Mouse (Mus musculus): ENCODE results near the gene Amn1.
A peak's percentile ranks its signal among the peaks of the same experiment; 100 is the strongest.
"Not testable (repeated sequence)": the region's sequence is repeated elsewhere in the genome, so short reads cannot be mapped to it uniquely, and the experiment has no call there.

Amn1 gene

DNA sequence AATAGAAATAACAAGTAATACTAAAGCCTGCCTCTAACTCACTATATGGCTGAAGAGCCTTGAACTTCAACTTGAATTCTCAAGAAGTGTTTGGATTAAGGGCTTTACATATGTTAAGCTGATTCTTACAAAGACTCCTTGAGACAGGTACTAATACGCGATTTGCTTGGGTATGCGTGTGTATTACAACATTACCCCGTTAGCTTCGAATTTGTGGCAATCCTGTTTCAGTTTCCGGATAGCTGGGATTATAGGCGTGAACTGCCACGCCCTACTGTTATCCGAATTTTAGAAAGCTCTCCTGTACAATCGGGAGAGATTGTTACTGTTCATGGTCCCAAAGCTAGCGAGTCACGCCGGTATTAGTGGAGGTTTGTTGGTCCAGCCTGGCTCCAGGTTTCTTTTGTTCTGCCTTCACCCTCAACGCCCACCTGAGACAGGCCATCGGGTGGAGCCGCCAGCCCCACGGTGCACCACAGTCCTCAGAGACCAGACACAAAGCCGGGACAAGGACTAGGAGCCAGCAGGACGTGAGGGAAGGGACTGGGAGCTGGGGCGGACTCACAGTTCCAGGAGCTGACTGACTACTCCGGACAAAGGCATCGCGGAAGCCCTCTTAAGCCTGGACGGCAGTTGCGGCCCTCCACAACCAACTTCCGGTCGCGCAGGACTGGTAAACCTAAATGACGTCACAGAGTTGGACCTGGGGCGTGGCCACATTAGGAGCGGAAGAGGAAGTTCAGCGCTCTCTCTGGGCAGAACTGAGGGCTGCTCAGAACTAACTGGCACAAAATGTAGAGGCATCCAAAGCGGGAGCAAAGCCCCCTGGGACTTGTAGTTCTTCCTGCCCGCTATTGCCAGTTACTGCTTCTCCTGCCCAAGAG lies at the start of gene Amn1:
Amn1 (minus strand) TSS at position 672 of the 884 bp plus-strand sequence.
- DNase-seq (ENCODE audit: low spot score in 2 of 2): peak; percentile 88 to 90

DNA sequence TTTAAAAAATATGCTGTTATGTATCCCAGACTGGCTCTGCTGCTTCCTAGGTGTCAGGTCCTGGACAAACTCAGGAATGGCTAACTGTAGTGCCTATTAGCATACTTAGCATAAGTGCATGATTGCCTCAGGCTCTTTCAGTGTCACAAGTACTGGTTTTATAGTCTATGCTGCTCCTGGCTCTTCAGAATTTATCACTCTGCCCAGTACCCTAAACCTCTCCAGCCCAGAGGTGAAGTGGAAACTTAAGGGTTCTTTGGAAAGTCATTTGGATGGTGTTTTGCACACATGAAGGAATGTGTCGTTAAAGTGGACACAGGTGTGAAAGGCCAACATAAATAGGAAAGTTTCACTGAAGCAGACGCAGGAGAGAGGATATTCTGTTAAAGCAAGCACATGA lies 48.3 kb upstream of the Amn1 start:
- DNase-seq (ENCODE audit: low spot score in 2 of 2): no peak

GRCm38 (mm10) chr6:149233918-149234317 lies 45.4 kb upstream of the Amn1 start:
- no peak for DNase-seq (ENCODE audit: low spot score in 2 of 2)

- no peak for DNase-seq (ENCODE audit: low spot score in 2 of 2)
These were observed 36.2 kb upstream of the Amn1 start for GRCm38 (mm10) chr6:149224751-149225150.

GRCm38 (mm10) chr6:149221296-149221695 lies 32.8 kb upstream of the Amn1 start:
- DNase-seq (ENCODE audit: low spot score in 2 of 2): no peak

- no peak for DNase-seq (ENCODE audit: low spot score in 2 of 2)
These were observed 10.1 kb upstream of the Amn1 start for GRCm38 (mm10) chr6:149198572-149198971.

DNA sequence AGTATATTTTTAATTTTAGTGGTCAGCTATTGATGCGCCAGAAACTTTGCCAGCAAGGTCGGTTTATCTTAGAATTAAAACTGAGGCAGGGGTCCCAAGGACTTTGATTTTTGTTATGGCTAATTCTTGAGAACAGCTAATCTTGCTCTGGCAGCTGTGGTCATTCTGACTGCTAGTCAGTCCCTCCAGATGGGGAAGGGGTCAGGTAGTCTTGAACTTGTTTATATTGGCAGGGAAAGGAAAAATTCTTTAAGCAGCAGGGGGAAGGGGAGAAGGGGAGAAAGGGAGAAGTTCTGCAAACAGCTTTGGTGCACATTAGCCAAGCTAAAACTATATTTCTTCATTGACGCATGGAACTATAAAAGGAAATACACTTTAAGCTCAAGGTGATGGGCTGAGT lies 8.6 kb upstream of the Amn1 start:
- DNase-seq (ENCODE audit: low spot score in 2 of 2): no peak

DNA sequence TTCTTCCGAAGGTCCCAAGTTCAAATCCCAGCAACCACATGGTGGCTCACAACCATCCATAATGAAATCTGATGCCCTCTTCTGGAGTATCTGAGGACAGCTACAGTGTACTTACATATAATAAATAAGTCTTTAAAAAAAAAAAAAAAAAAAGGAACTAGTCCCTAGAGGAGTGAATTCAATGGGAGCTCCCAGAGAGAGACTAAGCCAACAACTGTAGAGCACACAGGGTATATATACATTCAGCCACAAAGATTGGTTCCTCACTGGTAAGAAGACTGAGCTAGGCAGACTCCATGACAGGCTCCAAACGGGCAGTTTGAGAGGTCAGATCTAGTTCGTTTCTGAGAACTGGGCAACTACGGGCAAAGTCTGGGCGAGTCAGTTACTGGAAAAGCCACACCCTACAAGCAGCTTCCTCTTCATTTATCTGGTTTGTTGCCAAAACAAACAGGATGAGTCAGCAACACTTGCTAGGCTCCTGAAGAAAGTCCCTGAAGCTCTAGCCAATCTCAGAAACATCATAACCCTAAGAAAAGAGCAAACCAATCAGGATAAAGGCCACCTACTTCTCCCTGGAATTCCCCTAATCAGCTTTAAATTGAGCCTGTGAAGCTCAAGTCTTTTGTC lies 4.9 kb upstream of the Amn1 start:
- peak in 1 of 2 experiments; percentile 36 for DNase-seq (ENCODE audit: low spot score in 2 of 2)

DNA sequence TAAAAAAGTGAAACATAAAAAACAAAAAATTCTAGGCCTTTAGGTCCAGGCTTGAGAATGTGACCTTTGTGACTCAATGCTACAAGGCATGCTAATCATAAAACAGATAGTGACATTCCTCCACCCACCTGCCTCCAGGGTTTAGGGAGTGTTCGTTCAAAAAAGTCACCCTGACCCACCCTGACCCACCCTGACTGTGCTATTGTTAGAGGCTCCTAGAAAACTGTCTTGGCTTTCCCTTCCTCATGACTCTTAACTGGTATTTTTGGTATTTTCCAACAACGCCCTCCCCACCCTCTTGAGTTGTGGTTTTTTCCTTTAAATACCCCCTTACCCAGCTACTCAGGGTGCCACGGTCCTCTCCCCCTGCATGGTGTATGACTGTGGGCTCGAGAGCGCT lies 3.4 kb upstream of the Amn1 start:
- not testable (repeated sequence) for DNase-seq (ENCODE audit: low spot score in 2 of 2)

GRCm38 (mm10) chr6:149189340-149189922 lies 919 bp upstream of the Amn1 start:
- DNase-seq (ENCODE audit: low spot score in 2 of 2): no peak

DNA sequence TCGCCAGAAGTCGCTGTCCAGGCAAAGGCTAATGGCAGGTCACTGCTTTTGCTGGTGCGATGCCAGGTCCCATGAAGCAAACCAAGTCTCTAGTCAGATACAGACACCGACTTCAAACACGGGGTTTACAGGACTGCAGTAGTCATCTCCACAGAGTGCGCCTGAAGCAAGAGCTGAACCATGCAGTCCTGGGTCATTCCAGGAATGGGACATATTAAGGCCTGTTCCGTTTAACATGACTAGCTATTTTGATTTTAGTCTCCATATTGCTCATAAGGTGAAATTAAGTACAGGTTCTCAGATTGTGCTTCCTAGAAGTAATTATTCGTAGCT lies 379 bp upstream of the Amn1 start:
- DNase-seq (ENCODE audit: low spot score in 2 of 2): no peak

GRCm38 (mm10) chr6:149187371-149187770 lies 1.1 kb downstream of the Amn1 start:
- no peak for DNase-seq (ENCODE audit: low spot score in 2 of 2)

DNA sequence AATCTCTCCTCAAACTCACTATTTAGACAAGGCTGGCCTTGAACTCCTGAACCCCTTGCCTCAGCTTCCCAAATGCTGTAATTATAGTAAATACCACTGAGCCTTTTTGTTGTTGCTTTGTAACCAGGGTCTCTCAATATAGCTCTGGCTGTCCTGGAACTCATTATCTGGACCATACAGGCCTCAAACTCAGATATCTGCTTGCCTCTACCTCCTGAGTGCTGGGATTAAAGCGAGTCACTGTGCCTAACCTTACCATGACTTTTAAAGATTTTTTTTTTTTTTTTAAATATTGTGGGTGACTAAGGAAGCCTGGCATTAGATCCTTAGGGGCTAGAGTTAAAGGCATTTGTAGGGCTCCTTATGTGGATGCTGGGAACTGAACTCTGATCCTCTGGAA lies 4.5 kb downstream of the Amn1 start:
- no peak for DNase-seq (ENCODE audit: low spot score in 2 of 2)

GRCm38 (mm10) chr6:149179064-149179463 lies 9.4 kb downstream of the Amn1 start:
- no peak for DNase-seq (ENCODE audit: low spot score in 2 of 2)

DNA sequence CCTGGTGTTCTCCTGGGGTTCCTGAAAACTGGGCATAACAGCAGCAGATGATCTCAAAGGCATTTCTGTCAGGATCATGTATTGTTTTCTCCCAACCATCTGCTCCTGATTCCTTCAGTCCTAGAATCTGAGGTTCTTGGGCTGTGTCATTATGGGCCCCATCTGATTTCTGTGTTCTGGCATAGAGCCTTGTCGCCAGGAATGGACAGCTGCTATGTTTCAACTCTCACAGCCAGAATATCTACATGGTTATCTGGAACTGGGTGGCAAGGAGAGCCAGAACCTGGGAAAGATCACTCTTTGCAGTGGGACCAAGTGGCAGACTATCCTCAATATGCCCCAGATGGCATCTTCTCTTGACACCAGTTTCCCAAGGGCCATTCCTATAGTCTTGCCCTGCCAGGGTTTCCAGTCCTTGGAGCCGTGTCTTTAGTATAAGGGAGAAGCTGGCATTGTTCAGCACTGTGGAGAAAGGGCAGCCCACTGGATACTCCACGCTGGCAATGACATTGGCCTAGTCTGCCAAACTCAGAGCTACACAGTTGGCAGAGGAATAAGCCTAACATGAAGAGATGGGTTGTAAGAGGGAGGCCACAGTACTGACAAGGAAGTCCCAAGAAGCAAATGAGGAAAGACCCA lies 13.5 kb downstream of the Amn1 start:
- no peak for DNase-seq (ENCODE audit: low spot score in 2 of 2)

DNA sequence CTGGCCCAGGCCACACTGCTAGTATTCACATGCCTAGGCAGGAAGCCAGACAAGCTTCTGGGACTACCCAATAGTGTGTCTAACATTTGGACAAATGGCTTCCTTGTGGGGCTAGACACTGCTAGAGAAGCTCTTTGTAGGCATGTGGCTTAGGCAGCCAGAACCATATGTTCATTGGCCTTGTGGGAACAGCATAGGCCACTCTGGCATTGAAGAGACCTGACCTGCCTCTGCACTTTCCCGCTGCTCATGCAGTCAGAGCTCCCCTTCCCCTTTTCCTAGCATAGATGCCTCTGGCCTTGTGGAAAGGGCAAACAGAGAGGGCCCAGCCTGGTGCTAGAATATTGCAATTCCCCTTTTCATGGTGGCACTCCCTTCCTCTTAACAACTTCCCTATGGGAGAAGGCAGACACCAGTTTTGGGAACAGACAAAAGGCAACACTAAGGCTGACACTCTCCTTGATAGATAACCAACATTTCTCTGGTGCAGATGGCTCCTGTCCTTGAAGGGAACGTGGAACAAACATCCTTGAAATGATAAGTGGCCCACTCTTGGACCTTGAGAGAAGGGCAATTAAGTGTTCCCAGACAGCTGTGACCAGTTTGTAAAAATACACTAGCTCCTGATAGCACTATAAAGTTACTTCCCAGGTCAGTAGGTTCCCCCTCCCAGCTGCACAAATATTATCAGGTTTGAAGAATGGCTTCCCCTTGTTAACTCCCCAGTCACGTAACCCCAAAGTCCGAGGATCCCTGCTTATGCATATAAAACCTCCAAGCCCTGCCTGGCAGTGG lies 14.5 kb downstream of the Amn1 start:
- no peak for DNase-seq (ENCODE audit: low spot score in 2 of 2)

DNA sequence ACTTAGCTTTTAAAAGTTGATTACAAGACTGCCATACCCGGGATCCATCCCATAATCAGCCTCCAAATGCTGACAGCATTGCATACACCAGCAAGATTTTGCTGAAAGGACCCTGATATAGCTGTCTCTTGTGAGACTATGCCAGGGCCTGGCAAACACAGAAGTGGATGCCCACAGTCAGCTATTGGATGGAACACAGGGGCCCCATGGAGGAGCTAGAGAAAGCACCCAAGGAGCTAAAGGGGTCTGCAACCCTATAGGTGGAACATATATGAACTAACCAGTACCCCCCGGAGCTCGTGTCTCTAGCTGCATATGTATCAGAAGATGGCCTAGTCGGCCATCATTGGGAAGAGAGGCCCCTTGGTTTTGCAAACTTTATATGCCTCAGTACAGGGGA lies 18.5 kb downstream of the Amn1 start:
- DNase-seq (ENCODE audit: low spot score in 2 of 2): not testable (repeated sequence)

DNA sequence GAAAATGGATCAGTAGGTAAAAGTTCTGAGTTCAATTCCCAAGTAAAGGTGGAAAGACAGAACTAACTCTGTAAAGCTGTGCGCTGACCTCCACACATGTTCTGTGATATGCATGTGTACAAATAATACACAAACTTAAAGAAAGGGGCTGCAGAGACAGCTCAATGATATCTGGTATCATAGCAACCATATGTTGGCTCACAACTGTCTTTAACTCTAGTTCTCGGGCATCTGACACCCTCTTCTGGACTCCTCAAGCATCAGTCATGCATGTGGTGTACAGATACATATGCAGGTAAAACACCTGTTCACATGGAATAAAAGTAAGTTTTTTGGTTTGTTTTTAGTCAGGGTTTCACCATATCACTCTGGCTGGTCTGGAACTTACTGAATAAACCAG lies 20.1 kb downstream of the Amn1 start:
- DNase-seq (ENCODE audit: low spot score in 2 of 2): no peak

DNA sequence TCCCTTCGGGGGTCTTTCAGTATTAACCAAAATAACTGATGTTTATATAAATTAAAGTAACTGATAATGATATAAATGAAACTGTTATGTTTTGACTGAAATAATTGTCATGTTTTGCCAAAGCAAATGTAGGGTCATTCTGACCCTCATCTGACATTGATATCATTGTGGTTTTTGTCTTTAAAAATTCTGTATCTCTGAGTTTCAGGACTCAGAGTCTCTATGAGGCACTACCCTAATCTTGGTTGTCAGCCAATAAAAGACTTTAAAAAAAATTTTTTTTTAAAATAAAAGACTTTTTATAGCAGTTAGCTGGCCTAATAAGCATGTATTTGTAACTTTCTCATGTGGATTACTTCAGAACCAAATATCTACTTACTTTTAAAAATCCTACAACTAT lies 20.8 kb downstream of the Amn1 start:
- DNase-seq (ENCODE audit: low spot score in 2 of 2): no peak

DNA sequence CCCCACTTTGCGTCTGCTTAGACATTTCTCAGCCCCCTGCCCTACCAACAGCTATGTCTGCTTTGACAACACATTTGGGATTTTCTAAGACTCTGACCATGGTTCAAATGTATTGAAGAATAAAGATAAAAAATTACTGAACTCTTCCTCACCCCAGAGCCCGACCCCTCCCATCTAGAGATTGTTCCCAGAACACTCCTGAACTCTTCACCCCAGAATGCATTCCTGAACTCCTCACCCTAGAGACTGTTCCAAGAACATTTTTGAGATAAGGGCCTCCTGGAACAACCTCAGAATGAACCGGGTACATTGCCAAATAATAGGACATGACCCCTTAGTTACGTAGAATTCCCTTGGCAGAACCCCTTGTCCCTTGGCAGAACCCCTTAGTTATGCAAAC lies 21.5 kb downstream of the Amn1 start:
- DNase-seq (ENCODE audit: low spot score in 2 of 2): not testable (repeated sequence)

DNA sequence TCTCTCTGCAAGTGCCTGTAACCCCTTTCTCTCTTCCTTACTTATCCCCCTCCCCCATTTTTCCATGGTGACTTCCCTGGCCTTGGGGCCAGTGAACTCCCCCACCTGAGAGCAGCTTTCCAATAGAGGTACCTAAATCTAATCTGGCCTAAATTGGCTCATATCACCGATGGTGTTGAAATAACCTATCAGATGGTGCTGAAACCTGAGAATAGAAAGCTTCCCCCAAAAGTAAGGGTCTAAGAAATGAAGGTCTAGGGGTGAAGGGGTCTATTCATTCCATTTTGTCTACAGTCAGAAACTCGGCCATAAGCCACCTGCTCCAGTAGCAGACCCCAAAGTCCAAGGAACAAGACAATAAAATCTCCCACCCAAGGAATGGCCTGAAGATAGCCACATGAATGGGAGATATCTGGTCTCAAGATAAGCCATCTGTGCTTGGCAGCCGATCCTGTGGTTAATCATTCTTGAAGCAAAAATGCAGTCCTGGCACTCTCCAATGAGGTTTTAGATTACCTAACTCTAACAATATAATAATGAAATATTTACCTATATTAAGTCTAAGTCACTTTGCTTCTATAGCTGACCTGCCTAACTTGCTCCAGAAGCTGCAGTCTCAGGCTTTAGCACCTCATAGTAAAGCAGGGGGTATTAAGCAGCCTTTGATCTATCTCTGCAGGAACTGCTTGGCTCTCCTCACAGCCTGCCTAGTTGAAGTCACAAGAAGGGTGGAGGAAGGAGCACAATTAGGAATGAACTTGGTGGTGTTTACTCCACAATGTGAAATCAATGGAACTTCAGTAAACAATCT lies 33.3 kb downstream of the Amn1 start:
- no peak for DNase-seq (ENCODE audit: low spot score in 2 of 2)
